Mouse (Mus musculus): ENCODE data around the gene Copz1. TPM values are rescaled to one million over a fixed set of nuclear protein-coding genes. Genes with fewer than 3 reads are reported as not detected.
A peak's percentile ranks its signal among the peaks of the same experiment; 100 is the strongest.

Copz1 gene
- 141 and 143 TPM in 2 replicates for polyA plus RNA-seq (2011; ENCODE audit: insufficient read length, low read depth, missing spikeins)

DNA sequence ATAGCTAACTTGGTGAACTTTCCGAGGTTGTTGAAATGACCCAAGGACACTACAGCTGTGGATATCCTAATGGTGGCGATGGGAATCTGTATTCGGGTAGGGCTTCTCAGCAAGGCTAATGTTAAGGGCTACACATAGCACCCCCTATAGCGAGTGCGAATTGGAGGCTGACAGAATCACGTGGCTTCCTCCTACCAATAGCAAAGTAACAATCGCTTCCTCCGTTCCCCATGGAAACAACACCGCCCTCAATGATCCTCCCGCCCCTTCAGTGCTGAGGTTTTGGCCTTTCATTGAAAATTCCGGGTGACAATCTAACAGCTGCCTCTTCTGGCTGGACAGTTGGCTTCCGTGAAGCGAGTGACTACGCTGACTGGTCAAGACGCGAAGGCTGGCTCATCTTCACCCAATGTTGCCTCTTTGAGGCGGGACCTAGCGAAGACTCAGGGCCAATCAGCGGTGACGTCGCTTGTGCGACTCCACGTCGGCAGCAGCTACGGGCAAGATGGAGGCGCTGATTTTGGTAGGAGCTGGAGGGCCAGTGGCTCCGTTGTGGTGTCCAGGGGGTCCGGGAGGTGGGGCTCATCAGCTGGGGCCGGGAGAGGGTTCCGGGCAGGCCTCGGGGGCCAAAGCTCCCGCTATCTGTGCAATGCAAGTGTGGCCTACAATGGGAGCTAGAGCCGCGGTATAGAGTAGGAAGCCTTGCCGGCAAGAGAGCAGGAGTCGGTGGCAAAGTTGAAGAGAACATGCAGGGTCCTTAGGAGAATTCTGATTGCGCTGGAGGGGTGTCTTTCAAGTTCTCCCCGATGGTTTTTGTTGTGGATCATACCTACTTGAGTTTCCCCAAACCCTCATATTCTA lies at the start of gene Copz1:
Copz1 (plus strand) TSS at position 296 of the 861 bp plus-strand sequence.
- TF ChIP-seq POLR2A (IDR thresholded peaks at IDR 0.05; ENCODE audit: low read depth, low read length), result peak; percentile 90
- TF ChIP-seq CTCF (IDR thresholded peaks at IDR 0.05; ENCODE audit: borderline replicate concordance, insufficient read depth, low read length), result no peak
- Histone ChIP-seq H3K27ac (ENCODE audit: insufficient read depth, low read length) (no peak within 1 kb of the TSS), H3K4me3 (ENCODE audit: insufficient read depth, low read length) (peak within 1 kb of the TSS; percentile 85), H3K4me1 (ENCODE audit: control insufficient read depth, insufficient read depth, low read length) (peaks cover 3% of the 10 kb centered on the region; the same call in 1 of the 2 replicates)

DNA sequence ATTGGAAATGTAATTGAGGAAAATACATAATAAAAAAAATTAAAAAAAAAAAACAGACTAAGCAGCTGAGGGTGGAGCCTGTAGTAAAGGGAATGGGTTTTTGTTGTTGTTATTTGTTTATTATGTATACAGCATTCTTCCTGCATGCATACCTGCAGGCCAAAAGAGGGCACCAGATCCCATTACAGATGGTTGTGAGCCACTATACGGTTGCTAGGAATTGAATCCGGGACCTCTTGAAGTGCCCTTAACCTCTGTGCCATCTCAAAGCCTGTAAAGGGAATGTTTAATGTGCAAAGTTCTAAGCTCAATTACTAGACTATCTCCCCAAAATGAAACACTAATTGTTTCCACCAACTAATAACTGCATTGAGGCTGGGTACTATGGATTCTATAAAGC lies 48.4 kb upstream of the Copz1 start:
- no peak overlapping the region for H3K4me3 ChIP-seq (ENCODE audit: insufficient read depth, low read length)
- H3K27ac ChIP-seq (ENCODE audit: insufficient read depth, low read length), result no peak overlapping the region
- H3K4me1 ChIP-seq (ENCODE audit: control insufficient read depth, insufficient read depth, low read length), result peaks cover 20% of the 10 kb centered on the region
- TF ChIP-seq POLR2A (IDR thresholded peaks at IDR 0.05; ENCODE audit: low read depth, low read length) (no peak), CTCF (IDR thresholded peaks at IDR 0.05; ENCODE audit: borderline replicate concordance, insufficient read depth, low read length) (no peak)

GRCm38 (mm10) chr15:103227022-103227421 lies 45.5 kb upstream of the Copz1 start:
- no peak for TF ChIP-seq CTCF (IDR thresholded peaks at IDR 0.05; ENCODE audit: borderline replicate concordance, insufficient read depth, low read length)
- no peak for TF ChIP-seq POLR2A (IDR thresholded peaks at IDR 0.05; ENCODE audit: low read depth, low read length)
- Histone ChIP-seq H3K4me1 (ENCODE audit: control insufficient read depth, insufficient read depth, low read length) (peaks cover 8% of the 10 kb centered on the region; the same call in 1 of the 2 replicates), H3K4me3 (ENCODE audit: insufficient read depth, low read length) (no peak overlapping the region), H3K27ac (ENCODE audit: insufficient read depth, low read length) (peak overlapping the region; percentile 20; the same call in 1 of the 2 replicates)

GRCm38 (mm10) chr15:103227572-103227971 lies 44.9 kb upstream of the Copz1 start:
- H3K4me3 ChIP-seq (ENCODE audit: insufficient read depth, low read length), result no peak overlapping the region
- peaks cover 8% of the 10 kb centered on the region; the same call in 1 of the 2 replicates for H3K4me1 ChIP-seq (ENCODE audit: control insufficient read depth, insufficient read depth, low read length)
- peak overlapping the region; percentile 20; the same call in 1 of the 2 replicates for H3K27ac ChIP-seq (ENCODE audit: insufficient read depth, low read length)
- TF ChIP-seq CTCF (IDR thresholded peaks at IDR 0.05; ENCODE audit: borderline replicate concordance, insufficient read depth, low read length), result no peak
- TF ChIP-seq POLR2A (IDR thresholded peaks at IDR 0.05; ENCODE audit: low read depth, low read length), result no peak

DNA sequence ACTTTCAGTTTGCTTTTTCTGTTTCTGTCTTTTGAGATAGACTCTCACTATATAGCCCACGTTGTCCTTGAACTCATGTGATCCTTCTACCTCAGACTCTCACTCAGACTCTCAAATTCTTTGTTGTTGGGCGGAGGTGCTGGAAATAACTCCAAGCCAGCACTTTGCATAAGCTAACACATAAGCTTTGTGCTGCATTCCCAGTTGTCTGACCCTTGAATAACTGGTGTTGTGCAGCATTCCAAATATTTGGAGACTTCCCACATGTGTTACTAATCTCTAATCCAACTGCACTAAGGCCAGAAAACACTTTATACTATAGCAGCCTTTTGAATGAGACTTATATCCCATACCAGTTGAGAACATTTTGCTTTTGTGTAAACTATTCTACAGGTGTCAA lies 43.6 kb upstream of the Copz1 start:
- H3K4me1 ChIP-seq (ENCODE audit: control insufficient read depth, insufficient read depth, low read length), result peaks cover 8% of the 10 kb centered on the region; the same call in 1 of the 2 replicates
- H3K27ac ChIP-seq (ENCODE audit: insufficient read depth, low read length), result peak overlapping the region; percentile 36
- TF ChIP-seq CTCF (IDR thresholded peaks at IDR 0.05; ENCODE audit: borderline replicate concordance, insufficient read depth, low read length) (no peak), POLR2A (IDR thresholded peaks at IDR 0.05; ENCODE audit: low read depth, low read length) (no peak)
- H3K4me3 ChIP-seq (ENCODE audit: insufficient read depth, low read length), result no peak overlapping the region

- peaks cover 3% of the 10 kb centered on the region; the same call in 1 of the 2 replicates for H3K4me1 ChIP-seq (ENCODE audit: control insufficient read depth, insufficient read depth, low read length)
- H3K27ac ChIP-seq (ENCODE audit: insufficient read depth, low read length), result no peak overlapping the region
- TF ChIP-seq CTCF (IDR thresholded peaks at IDR 0.05; ENCODE audit: borderline replicate concordance, insufficient read depth, low read length), result no peak
- no peak for TF ChIP-seq POLR2A (IDR thresholded peaks at IDR 0.05; ENCODE audit: low read depth, low read length)
- no peak overlapping the region for H3K4me3 ChIP-seq (ENCODE audit: insufficient read depth, low read length)
Observed at GRCm38 (mm10) chr15:103233119-103233518, 39.4 kb upstream of the Copz1 start.

GRCm38 (mm10) chr15:103237295-103237694 lies 35.2 kb upstream of the Copz1 start:
- TF ChIP-seq POLR2A (IDR thresholded peaks at IDR 0.05; ENCODE audit: low read depth, low read length) (no peak), CTCF (IDR thresholded peaks at IDR 0.05; ENCODE audit: borderline replicate concordance, insufficient read depth, low read length) (no peak)
- no peaks in the 10 kb centered on the region for H3K4me1 ChIP-seq (ENCODE audit: control insufficient read depth, insufficient read depth, low read length)
- no peak overlapping the region for H3K4me3 ChIP-seq (ENCODE audit: insufficient read depth, low read length)
- no peak overlapping the region for H3K27ac ChIP-seq (ENCODE audit: insufficient read depth, low read length)

GRCm38 (mm10) chr15:103239130-103239684 lies 33.3 kb upstream of the Copz1 start:
- Histone ChIP-seq H3K4me3 (ENCODE audit: insufficient read depth, low read length) (peak overlapping the region; percentile 59), H3K4me1 (ENCODE audit: control insufficient read depth, insufficient read depth, low read length) (no peaks in the 10 kb centered on the region), H3K27ac (ENCODE audit: insufficient read depth, low read length) (peak overlapping the region; percentile 95)
- TF ChIP-seq POLR2A (IDR thresholded peaks at IDR 0.05; ENCODE audit: low read depth, low read length), result no peak
- TF ChIP-seq CTCF (IDR thresholded peaks at IDR 0.05; ENCODE audit: borderline replicate concordance, insufficient read depth, low read length), result no peak

- no peaks in the 10 kb centered on the region for H3K4me1 ChIP-seq (ENCODE audit: control insufficient read depth, insufficient read depth, low read length)
- H3K4me3 ChIP-seq (ENCODE audit: insufficient read depth, low read length), result peak within 1 kb of the TSS; percentile 80
- TF ChIP-seq POLR2A (IDR thresholded peaks at IDR 0.05; ENCODE audit: low read depth, low read length), result peak; percentile 80
- no peak for TF ChIP-seq CTCF (IDR thresholded peaks at IDR 0.05; ENCODE audit: borderline replicate concordance, insufficient read depth, low read length)
- peak within 1 kb of the TSS; percentile 95 for H3K27ac ChIP-seq (ENCODE audit: insufficient read depth, low read length)
Observed at GRCm38 (mm10) chr15:103239685-103240159, 32.8 kb upstream of the Copz1 start, which contains the start of gene Cbx5. Gene Cbx5 (minus strand): TSS chr15:103239816.

All from embryonic fibroblast, embryonic 13.5 days (primary cell).